Mouse (Mus musculus): Measurements from ENCODE around the gene Tmem88. TPM values are rescaled to one million over a fixed set of nuclear protein-coding genes. Genes with fewer than 3 reads are reported as not detected.

Gene Tmem88
- 46.5 and 47.7 TPM in 2 replicates for polyA plus RNA-seq (2015; fragmentation: Nextera tagmentation; extraction: Ambion mirVana)

DNA sequence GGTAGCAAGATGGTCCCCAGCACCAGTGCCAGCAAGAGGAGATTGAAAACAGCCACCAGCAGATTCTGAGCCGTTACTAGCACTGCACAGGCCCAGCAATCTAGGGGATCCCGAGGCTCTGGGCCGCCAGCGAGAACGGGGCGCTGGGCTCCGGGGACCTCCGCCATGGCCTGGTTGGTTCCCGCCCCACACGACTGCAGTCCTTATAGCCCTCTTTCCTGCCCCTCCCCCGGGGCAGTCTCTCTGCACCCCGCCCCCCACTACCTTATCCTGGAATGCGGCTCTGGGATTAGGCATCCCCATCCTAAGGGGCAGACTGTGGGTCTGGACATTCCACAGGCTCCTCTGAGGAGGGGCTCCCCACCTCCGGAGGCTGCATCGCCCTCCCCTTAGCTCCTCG, at the start of gene Tmem88:
Gene Tmem88 (minus strand): TSS at position 176 of the 400 bp plus-strand sequence.
- H3K9me3 ChIP-seq (ENCODE audit: low read length), result no peaks in the 10 kb centered on the region
- H3K4me1 ChIP-seq (ENCODE audit: insufficient read depth, low read length), result peaks cover 43% of the 10 kb centered on the region
- no peak for ATAC-seq (ENCODE audit: low FRiP score, low TSS enrichment)
- peak within 1 kb of the TSS; percentile 82 for H3K4me3 ChIP-seq (ENCODE audit: low read length)
- H3K4me2 ChIP-seq (replicated peaks; ENCODE audit: low read depth, low read length), result peak within 1 kb of the TSS; percentile 80
- 10% methylated on average over 16 of the region's 16 CpGs for WGBS
- no peaks in the 10 kb centered on the region for H3K27me3 ChIP-seq (ENCODE audit: insufficient read depth, low read length)
- peak within 1 kb of the TSS; percentile 98 for H3K9ac ChIP-seq (replicated peaks; ENCODE audit: low read length)
- H3K36me3 ChIP-seq (ENCODE audit: insufficient read depth, low read length), result peaks cover 28% of the 10 kb centered on the region
- peak within 1 kb of the TSS; percentile 99 for H3K27ac ChIP-seq (ENCODE audit: low read length)

DNA sequence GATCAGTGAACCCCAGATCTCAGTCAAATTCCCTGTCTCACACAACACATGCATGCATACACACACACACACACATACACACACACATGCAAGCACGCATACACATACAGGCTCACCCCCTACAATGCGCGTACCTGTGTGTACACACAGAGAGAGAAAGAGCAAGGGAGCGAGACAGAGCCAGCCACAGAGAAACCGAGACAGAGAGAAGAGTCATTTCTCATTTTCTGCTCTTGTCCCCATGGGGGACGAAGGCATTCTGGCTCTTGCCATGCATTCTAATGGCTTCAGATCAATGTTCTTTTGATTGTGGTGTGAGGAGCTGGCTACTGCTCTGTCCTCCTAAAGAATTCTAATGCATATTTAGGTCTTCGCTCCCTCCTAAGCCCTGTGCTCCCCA, 49.3 kb upstream of the Tmem88 start:
- no peaks in the 10 kb centered on the region for H3K9me3 ChIP-seq (ENCODE audit: low read length)
- H3K27me3 ChIP-seq (ENCODE audit: insufficient read depth, low read length), result no peaks in the 10 kb centered on the region
- peaks cover 11% of the 10 kb centered on the region for H3K4me1 ChIP-seq (ENCODE audit: insufficient read depth, low read length)
- 90% methylated on average over 7 of the region's 7 CpGs for WGBS
- H3K4me2 ChIP-seq (replicated peaks; ENCODE audit: low read depth, low read length), result no peak overlapping the region
- no peak overlapping the region for H3K27ac ChIP-seq (ENCODE audit: low read length)
- H3K4me3 ChIP-seq (ENCODE audit: low read length), result no peak overlapping the region
- no peak for ATAC-seq (ENCODE audit: low FRiP score, low TSS enrichment)
- H3K36me3 ChIP-seq (ENCODE audit: insufficient read depth, low read length), result no peaks in the 10 kb centered on the region
- no peak overlapping the region for H3K9ac ChIP-seq (replicated peaks; ENCODE audit: low read length)

DNA sequence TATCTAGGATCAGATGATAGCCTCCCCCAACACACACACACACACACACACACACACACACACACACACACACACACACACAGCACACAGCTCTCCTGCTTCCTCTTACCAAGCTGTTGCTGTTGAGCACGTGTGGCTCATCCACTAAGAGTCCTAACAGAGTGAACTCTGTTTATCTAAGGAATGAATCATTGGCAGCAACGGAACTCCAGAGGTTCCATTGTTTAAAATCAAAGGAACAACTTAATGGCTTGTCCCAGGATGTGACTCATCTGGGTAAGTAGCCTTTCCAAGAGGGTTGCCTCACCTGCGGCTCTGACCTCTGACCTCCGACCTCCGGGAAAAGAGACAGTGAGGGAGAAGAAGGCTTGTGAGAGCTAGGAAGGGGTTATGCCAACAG, 45.3 kb upstream of the Tmem88 start:
- peak; percentile 76; the same call in 1 of the 2 replicates for ATAC-seq (ENCODE audit: low FRiP score, low TSS enrichment)
- H3K36me3 ChIP-seq (ENCODE audit: insufficient read depth, low read length), result no peaks in the 10 kb centered on the region
- no peak overlapping the region for H3K4me3 ChIP-seq (ENCODE audit: low read length)
- H3K9ac ChIP-seq (replicated peaks; ENCODE audit: low read length), result no peak overlapping the region
- no peaks in the 10 kb centered on the region for H3K27me3 ChIP-seq (ENCODE audit: insufficient read depth, low read length)
- no peak overlapping the region for H3K4me2 ChIP-seq (replicated peaks; ENCODE audit: low read depth, low read length)
- WGBS, result 22% methylated on average over 5 of the region's 5 CpGs
- peaks cover 7% of the 10 kb centered on the region; the same call in 1 of the 2 replicates for H3K4me1 ChIP-seq (ENCODE audit: insufficient read depth, low read length)
- no peaks in the 10 kb centered on the region for H3K9me3 ChIP-seq (ENCODE audit: low read length)
- H3K27ac ChIP-seq (ENCODE audit: low read length), result peak overlapping the region; percentile 38; the same call in 1 of the 2 replicates

DNA sequence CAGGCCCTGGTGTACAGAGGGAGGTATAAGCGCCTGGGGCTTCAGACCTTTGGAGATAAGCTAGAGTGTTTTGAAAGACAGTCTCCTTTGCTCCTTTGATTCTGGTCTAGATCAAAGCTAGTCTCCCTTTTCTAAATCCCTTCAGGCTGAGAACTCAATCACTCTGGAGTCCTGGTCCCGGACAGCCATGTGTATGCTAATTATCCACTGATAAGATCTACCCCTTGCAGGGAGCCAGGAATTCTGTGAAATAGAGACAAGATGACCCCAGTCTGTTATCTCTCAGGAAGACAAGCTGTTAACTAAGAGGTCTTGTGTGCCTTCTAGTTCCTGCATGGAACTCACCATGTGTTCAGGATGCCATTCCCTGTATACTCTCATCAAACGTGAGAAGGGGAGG, 39.3 kb upstream of the Tmem88 start:
- no peak for ATAC-seq (ENCODE audit: low FRiP score, low TSS enrichment)
- Histone ChIP-seq H3K27ac (ENCODE audit: low read length) (no peak overlapping the region), H3K36me3 (ENCODE audit: insufficient read depth, low read length) (no peaks in the 10 kb centered on the region), H3K4me2 (replicated peaks; ENCODE audit: low read depth, low read length) (no peak overlapping the region), H3K4me3 (ENCODE audit: low read length) (no peak overlapping the region), H3K27me3 (ENCODE audit: insufficient read depth, low read length) (no peaks in the 10 kb centered on the region), H3K9ac (replicated peaks; ENCODE audit: low read length) (no peak overlapping the region), H3K4me1 (ENCODE audit: insufficient read depth, low read length) (peaks cover 1% of the 10 kb centered on the region; the same call in 1 of the 2 replicates), H3K9me3 (ENCODE audit: low read length) (no peaks in the 10 kb centered on the region)
- WGBS, result 44% methylated on average over 3 of the region's 3 CpGs

DNA sequence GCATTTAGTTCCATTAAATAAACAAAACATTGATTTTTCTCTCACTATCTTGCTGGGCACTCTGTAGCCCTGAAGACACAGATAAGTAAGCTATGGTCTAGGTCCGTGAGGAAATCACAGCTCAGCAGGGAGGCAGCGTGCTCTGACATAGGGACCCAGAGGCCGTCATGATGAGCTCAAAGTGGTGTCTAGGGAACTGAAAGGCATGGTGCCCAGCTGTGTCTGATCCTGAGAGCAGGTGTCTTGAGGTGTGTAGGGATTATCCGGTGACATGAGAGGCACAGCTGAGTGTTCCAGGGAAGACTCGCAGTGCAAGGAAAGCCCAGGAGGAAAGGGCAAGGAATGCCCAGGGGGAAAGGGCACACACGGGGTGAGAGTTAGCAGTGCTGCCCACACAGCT, 35.2 kb upstream of the Tmem88 start:
- 75% methylated on average over 6 of the region's 6 CpGs for WGBS
- no peak overlapping the region for H3K4me3 ChIP-seq (ENCODE audit: low read length)
- ATAC-seq (ENCODE audit: low FRiP score, low TSS enrichment), result no peak

DNA sequence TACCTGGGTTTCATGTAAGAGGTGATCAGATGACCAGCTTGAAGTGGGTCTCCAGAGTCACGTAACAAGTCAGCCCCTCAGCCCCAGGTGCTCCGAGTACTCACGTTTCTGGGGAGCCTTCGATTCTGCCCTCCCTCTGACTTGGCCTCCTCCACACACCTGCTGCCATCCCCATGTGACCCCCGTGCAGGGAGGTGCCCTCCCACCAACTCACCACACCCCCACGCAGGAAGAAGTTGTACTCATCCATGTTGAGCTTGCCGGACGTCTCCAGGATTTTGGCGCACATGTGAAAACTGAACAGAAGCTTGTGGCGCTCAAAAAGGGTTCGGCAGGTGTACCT, 34.6 kb upstream of the Tmem88 start:
- Histone ChIP-seq H3K9me3 (ENCODE audit: low read length) (no peaks in the 10 kb centered on the region), H3K4me1 (ENCODE audit: insufficient read depth, low read length) (peaks cover 15% of the 10 kb centered on the region), H3K27me3 (ENCODE audit: insufficient read depth, low read length) (no peaks in the 10 kb centered on the region), H3K9ac (replicated peaks; ENCODE audit: low read length) (peak overlapping the region; percentile 55; the same call in 1 of the 2 replicates), H3K4me2 (replicated peaks; ENCODE audit: low read depth, low read length) (no peak overlapping the region), H3K27ac (ENCODE audit: low read length) (no peak overlapping the region), H3K4me3 (ENCODE audit: low read length) (no peak overlapping the region), H3K36me3 (ENCODE audit: insufficient read depth, low read length) (no peaks in the 10 kb centered on the region)
- ATAC-seq (ENCODE audit: low FRiP score, low TSS enrichment), result no peak
- 51% methylated on average over 11 of the region's 11 CpGs for WGBS

More for the DNA sequence above, 35.2 kb upstream of the Tmem88 start:
- H3K9ac ChIP-seq (replicated peaks; ENCODE audit: low read length), result no peak overlapping the region
- peaks cover 15% of the 10 kb centered on the region for H3K4me1 ChIP-seq (ENCODE audit: insufficient read depth, low read length)
- no peaks in the 10 kb centered on the region for H3K27me3 ChIP-seq (ENCODE audit: insufficient read depth, low read length)
- no peak overlapping the region for H3K27ac ChIP-seq (ENCODE audit: low read length)
- no peaks in the 10 kb centered on the region for H3K36me3 ChIP-seq (ENCODE audit: insufficient read depth, low read length)
- H3K9me3 ChIP-seq (ENCODE audit: low read length), result no peaks in the 10 kb centered on the region
- H3K4me2 ChIP-seq (replicated peaks; ENCODE audit: low read depth, low read length), result no peak overlapping the region

DNA sequence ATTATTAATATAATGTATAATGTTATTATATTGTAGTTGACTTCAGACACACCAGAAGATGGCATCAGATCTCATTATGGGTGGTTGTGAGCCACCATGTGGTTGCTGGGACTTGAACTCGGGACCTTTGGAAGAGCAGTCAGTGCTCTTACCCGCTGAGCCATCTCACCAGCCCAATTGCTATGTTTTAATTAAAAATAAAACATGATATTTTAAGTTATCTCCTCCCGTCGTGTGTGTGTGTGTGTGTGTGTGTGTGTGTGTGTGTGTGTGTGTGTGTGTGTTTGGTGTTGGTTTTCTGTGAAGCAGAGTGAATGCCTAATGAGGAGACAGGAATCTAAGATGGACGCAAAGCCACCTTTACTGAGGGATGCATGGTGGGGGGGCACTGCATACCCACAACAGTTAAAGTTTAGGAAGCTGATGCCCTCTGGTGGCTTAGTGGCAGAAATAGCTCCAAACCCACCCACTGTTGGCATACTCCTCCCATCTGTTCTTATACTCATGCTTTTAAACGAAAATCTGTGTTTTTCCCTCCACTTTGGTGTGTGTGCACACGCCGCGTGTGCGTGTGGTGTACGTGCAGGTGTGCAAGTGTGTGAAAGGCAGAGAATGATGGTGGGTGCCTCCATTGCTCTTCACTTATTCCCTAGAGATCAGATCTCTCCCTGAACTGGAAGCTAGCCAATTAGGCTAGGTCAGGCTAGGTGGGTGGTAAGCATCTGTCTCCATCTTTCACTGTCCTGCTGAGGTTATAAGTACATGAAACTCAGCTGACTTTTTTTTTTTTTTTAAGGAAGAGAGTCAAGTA, 34.0 kb upstream of the Tmem88 start:
- peak; percentile 58; the same call in 1 of the 2 replicates for ATAC-seq (ENCODE audit: low FRiP score, low TSS enrichment)
- 33% methylated on average over 11 of the region's 11 CpGs for WGBS
- Histone ChIP-seq H3K4me3 (ENCODE audit: low read length) (peak overlapping the region; percentile 10; the same call in 1 of the 2 replicates), H3K36me3 (ENCODE audit: insufficient read depth, low read length) (no peaks in the 10 kb centered on the region), H3K4me2 (replicated peaks; ENCODE audit: low read depth, low read length) (peak overlapping the region; percentile 32), H3K27me3 (ENCODE audit: insufficient read depth, low read length) (no peaks in the 10 kb centered on the region), H3K27ac (ENCODE audit: low read length) (no peak overlapping the region), H3K9me3 (ENCODE audit: low read length) (no peaks in the 10 kb centered on the region), H3K9ac (replicated peaks; ENCODE audit: low read length) (peak overlapping the region; percentile 55), H3K4me1 (ENCODE audit: insufficient read depth, low read length) (peaks cover 15% of the 10 kb centered on the region)

DNA sequence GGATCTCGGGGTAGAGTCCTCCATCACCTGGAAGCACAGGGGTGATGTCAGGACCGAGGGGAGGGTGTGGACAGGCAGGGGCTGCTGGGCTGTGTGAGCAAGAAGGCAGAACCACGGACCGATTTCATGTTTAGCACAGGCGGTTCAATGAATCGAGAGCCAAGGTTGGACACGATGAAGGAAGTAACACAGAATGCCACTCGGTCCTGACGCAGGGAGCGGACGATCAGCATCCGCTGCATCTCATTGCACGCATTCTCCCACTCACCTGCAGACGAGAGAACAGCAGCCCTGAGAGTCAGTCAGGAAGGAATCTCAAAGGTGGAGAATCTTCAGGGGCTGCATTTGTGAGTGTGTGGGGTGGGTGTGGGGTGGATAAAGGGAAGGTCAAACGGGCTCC, 32.6 kb upstream of the Tmem88 start:
- H3K4me2 ChIP-seq (replicated peaks; ENCODE audit: low read depth, low read length), result no peak overlapping the region
- ATAC-seq (ENCODE audit: low FRiP score, low TSS enrichment), result no peak
- peaks cover 15% of the 10 kb centered on the region for H3K4me1 ChIP-seq (ENCODE audit: insufficient read depth, low read length)
- no peak overlapping the region for H3K4me3 ChIP-seq (ENCODE audit: low read length)
- no peaks in the 10 kb centered on the region for H3K9me3 ChIP-seq (ENCODE audit: low read length)
- WGBS, result 86% methylated on average over 15 of the region's 15 CpGs
- H3K9ac ChIP-seq (replicated peaks; ENCODE audit: low read length), result no peak overlapping the region
- no peak overlapping the region for H3K27ac ChIP-seq (ENCODE audit: low read length)
- H3K36me3 ChIP-seq (ENCODE audit: insufficient read depth, low read length), result no peaks in the 10 kb centered on the region
- H3K27me3 ChIP-seq (ENCODE audit: insufficient read depth, low read length), result no peaks in the 10 kb centered on the region

DNA sequence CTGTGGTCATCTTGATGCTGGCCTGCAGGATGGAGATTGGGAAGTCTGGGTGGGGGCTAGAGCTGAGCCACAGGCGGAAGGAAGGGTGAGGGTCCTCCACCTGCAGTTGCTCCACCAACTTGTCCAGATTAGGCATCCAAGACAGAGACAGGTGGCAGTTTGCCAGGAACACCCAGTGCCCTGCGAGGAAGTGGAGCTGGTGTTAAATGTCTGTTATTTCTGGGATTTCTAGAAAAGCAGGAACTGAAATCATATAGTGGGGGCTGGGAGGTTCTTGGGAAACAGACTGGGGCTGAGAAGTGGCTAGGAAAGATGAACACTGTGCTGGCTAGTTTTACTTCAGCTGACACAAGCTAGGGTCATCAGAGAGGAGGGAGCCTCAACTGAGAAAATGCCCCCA, 31.3 kb upstream of the Tmem88 start:
- no peak for ATAC-seq (ENCODE audit: low FRiP score, low TSS enrichment)
- 40% methylated on average over 2 of the region's 2 CpGs for WGBS
- H3K27ac ChIP-seq (ENCODE audit: low read length), result peak overlapping the region; percentile 24; the same call in 1 of the 2 replicates
- H3K9ac ChIP-seq (replicated peaks; ENCODE audit: low read length), result 0 out of 2 replicates have a peak overlapping the region, but pooled peaks have one; percentile 26
- H3K4me3 ChIP-seq (ENCODE audit: low read length), result no peak overlapping the region
- H3K4me2 ChIP-seq (replicated peaks; ENCODE audit: low read depth, low read length), result no peak overlapping the region
- H3K27me3 ChIP-seq (ENCODE audit: insufficient read depth, low read length), result no peaks in the 10 kb centered on the region
- H3K36me3 ChIP-seq (ENCODE audit: insufficient read depth, low read length), result no peaks in the 10 kb centered on the region
- H3K4me1 ChIP-seq (ENCODE audit: insufficient read depth, low read length), result peaks cover 15% of the 10 kb centered on the region
- no peaks in the 10 kb centered on the region for H3K9me3 ChIP-seq (ENCODE audit: low read length)

DNA sequence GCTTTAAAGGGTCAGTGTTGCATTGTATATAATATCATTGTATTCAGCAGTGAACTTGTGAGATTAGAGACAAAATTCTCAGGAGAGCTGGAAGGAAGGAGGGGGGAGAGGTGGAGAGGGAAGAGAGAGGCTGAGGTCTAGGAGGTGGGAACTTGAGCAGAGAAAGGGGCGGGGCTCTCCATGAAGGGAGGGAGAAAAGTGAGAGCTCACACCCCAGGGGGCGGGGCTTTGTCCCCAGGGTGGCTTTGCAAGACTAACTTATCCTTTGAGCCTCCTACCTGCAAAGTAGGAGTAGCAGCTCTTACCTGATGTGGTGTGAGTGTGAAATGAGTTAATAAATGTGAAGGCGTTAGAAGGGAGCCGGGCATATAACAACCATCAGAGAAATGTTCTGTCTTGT, 30.7 kb upstream of the Tmem88 start:
- ATAC-seq (ENCODE audit: low FRiP score, low TSS enrichment), result peak; percentile 37; the same call in 1 of the 2 replicates
- peak overlapping the region; percentile 24; the same call in 1 of the 2 replicates for H3K27ac ChIP-seq (ENCODE audit: low read length)
- no peaks in the 10 kb centered on the region for H3K9me3 ChIP-seq (ENCODE audit: low read length)

More for the DNA sequence above, 30.7 kb upstream of the Tmem88 start:
- 14% methylated on average over 4 of the region's 4 CpGs for WGBS
- Histone ChIP-seq H3K4me1 (ENCODE audit: insufficient read depth, low read length) (peaks cover 15% of the 10 kb centered on the region), H3K27me3 (ENCODE audit: insufficient read depth, low read length) (peaks cover 1% of the 10 kb centered on the region; the same call in 1 of the 2 replicates), H3K9ac (replicated peaks; ENCODE audit: low read length) (no peak overlapping the region), H3K4me3 (ENCODE audit: low read length) (no peak overlapping the region), H3K4me2 (replicated peaks; ENCODE audit: low read depth, low read length) (no peak overlapping the region), H3K36me3 (ENCODE audit: insufficient read depth, low read length) (no peaks in the 10 kb centered on the region)

Data from kidney, embryonic 16.5 days (tissue).